In the genomic region with DNA sequence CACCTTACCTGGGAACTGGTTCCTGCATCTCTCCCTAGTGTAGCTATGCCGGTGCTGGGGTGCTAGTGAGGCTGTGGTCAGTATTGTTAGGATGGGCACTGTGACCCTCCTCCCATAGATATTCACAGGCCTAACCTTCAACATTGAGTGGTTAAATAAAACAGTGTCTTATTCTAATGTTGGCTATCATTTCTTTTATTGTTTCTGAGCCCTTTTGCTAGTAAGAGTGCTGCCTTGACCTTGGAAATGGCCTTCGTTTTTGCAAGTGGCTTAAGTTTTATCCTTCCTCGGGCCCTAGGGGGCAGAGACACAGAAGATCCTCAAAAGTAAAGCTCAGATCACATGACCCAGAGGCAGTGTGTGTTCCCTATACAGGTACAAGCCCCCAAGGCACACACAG, we compare ENCODE assay signal across 26 mouse cellular contexts.
"Had no signal": no experiment of that assay in that cellular context is flagged by ENCODE, and none has a peak within 500 bp of the region (broad histone marks: within the 10 kb centered on the region; RNA-seq: fewer than 3 reads in every experiment).

No protein-coding gene starts in this region.

- H3K4me2 ChIP-seq: heart, embryonic 11.5 days; heart, embryonic 13.5 days; heart, embryonic 15.5 days; hindbrain, embryonic 13.5 days; hindbrain, embryonic 15.5 days; kidney, embryonic 15.5 days; limb, embryonic 12.5 days; liver, embryonic 11.5 days; liver, embryonic 13.5 days had no signal

- H3K36me3 ChIP-seq: heart, embryonic 13.5 days; heart, embryonic 15.5 days; hindbrain, embryonic 13.5 days; hindbrain, embryonic 15.5 days; kidney, embryonic 15.5 days; limb, embryonic 10.5 days; limb, embryonic 12.5 days; liver, embryonic 13.5 days had no signal

- H3K4me3 ChIP-seq: heart, adult 2 months; heart, embryonic 13.5 days; heart, embryonic 15.5 days; hindbrain, embryonic 13.5 days; hindbrain, embryonic 15.5 days; kidney, embryonic 15.5 days; layer of hippocampus, adult 2 months; left cerebral cortex, adult 2 months; limb, embryonic 10.5 days; limb, embryonic 12.5 days; liver, embryonic 13.5 days had no signal

- H3K9me3 ChIP-seq: heart, embryonic 13.5 days; heart, embryonic 15.5 days; hindbrain, embryonic 13.5 days; hindbrain, embryonic 15.5 days; kidney, embryonic 15.5 days; limb, embryonic 10.5 days; limb, embryonic 12.5 days; liver, embryonic 13.5 days had no signal

- H3K27me3 ChIP-seq: heart, embryonic 13.5 days; heart, embryonic 15.5 days; hindbrain, embryonic 13.5 days; hindbrain, embryonic 15.5 days; kidney, embryonic 15.5 days; limb, embryonic 12.5 days; liver, embryonic 13.5 days had no signal

- H3K9ac ChIP-seq: heart, embryonic 13.5 days; heart, embryonic 15.5 days; hindbrain, embryonic 13.5 days; hindbrain, embryonic 15.5 days; kidney, embryonic 15.5 days; limb, embryonic 12.5 days; liver, embryonic 13.5 days had no signal

- DNase-seq: gastrocnemius, postnatal 14 days; gastrocnemius, postnatal 36 days; heart, adult 2 months; heart, postnatal 14 days; heart, postnatal 36 days; kidney, adult 11 months; kidney, adult 2 months; kidney, adult 9 months; kidney, postnatal 14 days; kidney, postnatal 4 days; liver; liver, embryonic 13.5 days had no signal

- ATAC-seq: intestine, embryonic 16.5 days had no signal

- H3K27ac ChIP-seq: heart, adult 2 months; heart, embryonic 13.5 days; heart, embryonic 15.5 days; hindbrain, embryonic 13.5 days; hindbrain, embryonic 15.5 days; hindbrain, postnatal 0 days; kidney, embryonic 15.5 days; kidney, postnatal 0 days; layer of hippocampus, adult 2 months; left cerebral cortex, adult 2 months; limb, embryonic 10.5 days; limb, embryonic 12.5 days; liver, embryonic 13.5 days had no signal

- H3K4me1 ChIP-seq: heart, embryonic 13.5 days; heart, embryonic 15.5 days had no signal
